Mouse (Mus musculus) testis, postnatal 10 days (tissue): ENCODE measurements around the gene Smad6.

ENCODE experiments used
- DNase-seq: peaks from one replicate; pipeline ENCODE4 v3.0.0; 2021; ENCODE audit warnings: low spot score

Gene Smad6

GRCm38 (mm10) chr9:64022562-64023366 is 905 bp upstream of the Smad6 start:
- DNase-seq: peak; percentile 99

- no peak for DNase-seq
Measured at GRCm38 (mm10) chr9:64021319-64021850, 474 bp downstream of the Smad6 start.

- DNase-seq: peak; percentile 65
Measured at GRCm38 (mm10) chr9:64020606-64021318, 1.1 kb downstream of the Smad6 start.

- peak; percentile 65 for DNase-seq
Measured at GRCm38 (mm10) chr9:64020171-64020605, 1.7 kb downstream of the Smad6 start.

GRCm38 (mm10) chr9:64019036-64019886 is 2.6 kb downstream of the Smad6 start:
- no peak for DNase-seq

- peak; percentile 61 for DNase-seq
Measured at GRCm38 (mm10) chr9:64017861-64018793, 3.7 kb downstream of the Smad6 start.

- DNase-seq: peak; percentile 60
Measured at GRCm38 (mm10) chr9:64016648-64017400, 5.0 kb downstream of the Smad6 start.

GRCm38 (mm10) chr9:64016092-64016491 is 5.8 kb downstream of the Smad6 start:
- DNase-seq: no peak

- DNase-seq: no peak
Measured at GRCm38 (mm10) chr9:64014801-64015200, 7.1 kb downstream of the Smad6 start.

GRCm38 (mm10) chr9:64011356-64011755 is 10.5 kb downstream of the Smad6 start:
- no peak for DNase-seq

GRCm38 (mm10) chr9:64002981-64003380 is 18.9 kb downstream of the Smad6 start:
- DNase-seq: no peak

GRCm38 (mm10) chr9:64001081-64001480 is 20.8 kb downstream of the Smad6 start:
- no peak for DNase-seq

GRCm38 (mm10) chr9:64000085-64000484 is 21.8 kb downstream of the Smad6 start:
- DNase-seq: no peak

GRCm38 (mm10) chr9:63999194-63999593 is 22.7 kb downstream of the Smad6 start:
- no peak for DNase-seq

- DNase-seq: no peak
Measured at GRCm38 (mm10) chr9:63998026-63998425, 23.8 kb downstream of the Smad6 start.

- no peak for DNase-seq
Measured at GRCm38 (mm10) chr9:63997439-63997838, 24.4 kb downstream of the Smad6 start.

- DNase-seq: no peak
Measured at GRCm38 (mm10) chr9:63993256-63993655, 28.6 kb downstream of the Smad6 start.

- DNase-seq: no peak
Measured at GRCm38 (mm10) chr9:63992761-63993160, 29.1 kb downstream of the Smad6 start.

GRCm38 (mm10) chr9:63991193-63991592 is 30.7 kb downstream of the Smad6 start:
- no peak for DNase-seq

- no peak for DNase-seq
Measured at GRCm38 (mm10) chr9:63989641-63990040, 32.2 kb downstream of the Smad6 start.
